Mouse (Mus musculus) 3134 (cell line): ENCODE data around the gene Prpf38a.

Source experiments
- DNase-seq: peaks from one replicate; pipeline ENCODE4 v3.0.0-alpha.2; 2011; ENCODE audit warnings: low spot score; ENCODE audit not compliant: insufficient read length; ENCODE audit errors: extremely low read depth

Prpf38a gene

GRCm38 (mm10) chr4:108578840-108579742, at the start of gene Prpf38a, which contains the start of gene Orc1:
Prpf38a (minus strand) TSS chr4:108579336.
Orc1 (plus strand) TSS chr4:108579423.
- peak; percentile 97 for DNase-seq

GRCm38 (mm10) chr4:108627066-108627465, 47.9 kb upstream of the Prpf38a start:
- DNase-seq: no peak

GRCm38 (mm10) chr4:108621504-108621903, 42.4 kb upstream of the Prpf38a start:
- DNase-seq: no peak

- DNase-seq: no peak
Measured at GRCm38 (mm10) chr4:108620536-108620935, 41.4 kb upstream of the Prpf38a start.

- DNase-seq: peak; percentile 94
Measured at GRCm38 (mm10) chr4:108619587-108620341, 40.6 kb upstream of the Prpf38a start, which contains the start of gene Cc2d1b. Cc2d1b (plus strand) TSS chr4:108619940.

GRCm38 (mm10) chr4:108619165-108619564, 40.0 kb upstream of the Prpf38a start:
- peak; percentile 50 for DNase-seq

GRCm38 (mm10) chr4:108618586-108618985, 39.5 kb upstream of the Prpf38a start:
- DNase-seq: no peak

- no peak for DNase-seq
Measured at GRCm38 (mm10) chr4:108610935-108611334, 31.8 kb upstream of the Prpf38a start.

- DNase-seq: no peak
Measured at GRCm38 (mm10) chr4:108608651-108609050, 29.5 kb upstream of the Prpf38a start.

GRCm38 (mm10) chr4:108601870-108602269, 22.7 kb upstream of the Prpf38a start:
- DNase-seq: no peak

GRCm38 (mm10) chr4:108598306-108598705, 19.2 kb upstream of the Prpf38a start:
- DNase-seq: no peak

GRCm38 (mm10) chr4:108595785-108596184, 16.6 kb upstream of the Prpf38a start:
- DNase-seq: no peak

GRCm38 (mm10) chr4:108593376-108593775, 14.2 kb upstream of the Prpf38a start:
- DNase-seq: no peak

- DNase-seq: no peak
Measured at GRCm38 (mm10) chr4:108579743-108580411, 741 bp upstream of the Prpf38a start.

- no peak for DNase-seq
Measured at GRCm38 (mm10) chr4:108572644-108573043, 6.5 kb downstream of the Prpf38a start.

- DNase-seq: peak; percentile 20
Measured at GRCm38 (mm10) chr4:108565026-108565425, 14.1 kb downstream of the Prpf38a start.

- DNase-seq: no peak
Measured at GRCm38 (mm10) chr4:108539701-108540100, 39.4 kb downstream of the Prpf38a start.
